Mouse (Mus musculus): ENCODE data around the gene Atoh8. TPM values are rescaled to one million over a fixed set of nuclear protein-coding genes. Genes with fewer than 3 reads are reported as not detected.

Atoh8 gene
- polyA plus RNA-seq, 1 experiment, result 34.4 TPM

- TF ChIP-seq MYOD1 (IDR thresholded peaks at IDR 0.05; ENCODE audit: control insufficient read depth, insufficient read length, low read depth), result peak; percentile 14
- no peak for TF ChIP-seq USF1 (IDR thresholded peaks at IDR 0.05; ENCODE audit: low read depth)
- Histone ChIP-seq H3K36me3 (ENCODE audit: control insufficient read depth, insufficient read depth) (no peaks in the 10 kb centered on the region), H3ac (ENCODE audit: control insufficient read depth, insufficient read length, low read depth) (no peak overlapping the region), H3K4me3 (ENCODE audit: insufficient read depth, poor library complexity, severe bottlenecking) (no peak overlapping the region), H3K79me2 (ENCODE audit: control insufficient read depth, insufficient read depth) (no peaks in the 10 kb centered on the region), H3K27me3 (ENCODE audit: control insufficient read depth, insufficient read depth, insufficient read length) (no peaks in the 10 kb centered on the region), H3K79me3 (ENCODE audit: low read depth) (no peaks in the 10 kb centered on the region)
Measured at GRCm38 (mm10) chr6:72200595-72201256, 34.7 kb downstream of the Atoh8 start.

GRCm38 (mm10) chr6:72197515-72197914 lies 37.9 kb downstream of the Atoh8 start:
- Histone ChIP-seq H3ac (ENCODE audit: control insufficient read depth, insufficient read length, low read depth) (no peak overlapping the region), H3K4me3 (ENCODE audit: insufficient read depth, poor library complexity, severe bottlenecking) (no peak overlapping the region), H3K36me3 (ENCODE audit: control insufficient read depth, insufficient read depth) (no peaks in the 10 kb centered on the region), H3K27me3 (ENCODE audit: control insufficient read depth, insufficient read depth, insufficient read length) (no peaks in the 10 kb centered on the region), H3K79me2 (ENCODE audit: control insufficient read depth, insufficient read depth) (no peaks in the 10 kb centered on the region), H3K79me3 (ENCODE audit: low read depth) (no peaks in the 10 kb centered on the region)
- TF ChIP-seq MYOG (IDR thresholded peaks at IDR 0.05; ENCODE audit: control insufficient read depth, extremely low read depth, insufficient read length) (no peak), FOSL1 (IDR thresholded peaks at IDR 0.05; ENCODE audit: insufficient read depth, low read length, poor library complexity, severe bottlenecking) (no peak), USF1 (IDR thresholded peaks at IDR 0.05; ENCODE audit: low read depth) (no peak), MYOD1 (IDR thresholded peaks at IDR 0.05; ENCODE audit: control insufficient read depth, insufficient read length, low read depth) (no peak), CTCF (IDR thresholded peaks at IDR 0.05; ENCODE audit: control insufficient read depth, insufficient read depth, insufficient read length) (no peak), CEBPB (IDR thresholded peaks at IDR 0.05; ENCODE audit: low read depth) (no peak), MAX (IDR thresholded peaks at IDR 0.05) (no peak)

- Histone ChIP-seq H3K79me3 (ENCODE audit: low read depth) (no peaks in the 10 kb centered on the region), H3K36me3 (ENCODE audit: control insufficient read depth, insufficient read depth) (no peaks in the 10 kb centered on the region), H3K27me3 (ENCODE audit: control insufficient read depth, insufficient read depth, insufficient read length) (no peaks in the 10 kb centered on the region), H3K79me2 (ENCODE audit: control insufficient read depth, insufficient read depth) (no peaks in the 10 kb centered on the region), H3ac (ENCODE audit: control insufficient read depth, insufficient read length, low read depth) (no peak overlapping the region), H3K4me3 (ENCODE audit: insufficient read depth, poor library complexity, severe bottlenecking) (no peak overlapping the region)
- TF ChIP-seq MYOD1 (IDR thresholded peaks at IDR 0.05; ENCODE audit: control insufficient read depth, insufficient read length, low read depth) (no peak), USF1 (IDR thresholded peaks at IDR 0.05; ENCODE audit: low read depth) (no peak), MAX (IDR thresholded peaks at IDR 0.05) (no peak), FOSL1 (IDR thresholded peaks at IDR 0.05; ENCODE audit: insufficient read depth, low read length, poor library complexity, severe bottlenecking) (no peak), MYOG (IDR thresholded peaks at IDR 0.05; ENCODE audit: control insufficient read depth, extremely low read depth, insufficient read length) (no peak), CEBPB (IDR thresholded peaks at IDR 0.05; ENCODE audit: low read depth) (no peak), CTCF (IDR thresholded peaks at IDR 0.05; ENCODE audit: control insufficient read depth, insufficient read depth, insufficient read length) (no peak)
Measured at GRCm38 (mm10) chr6:72196660-72197059, 38.7 kb downstream of the Atoh8 start.

DNA sequence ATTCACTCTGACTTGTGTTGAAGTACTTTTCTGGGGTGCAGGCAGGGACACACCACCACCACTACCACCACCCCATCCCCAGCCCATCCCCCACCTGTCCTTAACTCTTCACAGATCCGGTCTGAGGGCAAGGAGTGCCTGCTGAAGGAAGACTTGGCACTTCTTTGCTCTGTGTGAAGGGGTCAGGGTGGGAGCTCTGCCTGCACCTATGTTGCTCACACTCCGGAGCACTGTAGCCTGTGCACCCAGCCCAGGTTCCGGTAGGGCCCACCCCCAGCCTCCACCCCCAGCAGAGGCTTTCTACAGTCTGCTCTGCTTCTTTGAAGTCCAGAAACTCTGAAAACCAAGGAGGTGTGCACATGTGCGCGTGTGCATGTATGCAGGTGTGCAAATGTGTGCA lies 44.8 kb downstream of the Atoh8 start:
- Histone ChIP-seq H3K27me3 (ENCODE audit: control insufficient read depth, insufficient read depth, insufficient read length) (no peaks in the 10 kb centered on the region), H3K79me3 (ENCODE audit: low read depth) (no peaks in the 10 kb centered on the region), H3K4me3 (ENCODE audit: insufficient read depth, poor library complexity, severe bottlenecking) (no peak overlapping the region), H3K36me3 (ENCODE audit: control insufficient read depth, insufficient read depth) (no peaks in the 10 kb centered on the region), H3ac (ENCODE audit: control insufficient read depth, insufficient read length, low read depth) (no peak overlapping the region), H3K79me2 (ENCODE audit: control insufficient read depth, insufficient read depth) (no peaks in the 10 kb centered on the region)
- TF ChIP-seq MYOG (IDR thresholded peaks at IDR 0.05; ENCODE audit: control insufficient read depth, extremely low read depth, insufficient read length) (no peak), CEBPB (IDR thresholded peaks at IDR 0.05; ENCODE audit: low read depth) (no peak), FOSL1 (IDR thresholded peaks at IDR 0.05; ENCODE audit: insufficient read depth, low read length, poor library complexity, severe bottlenecking) (no peak), MAX (IDR thresholded peaks at IDR 0.05) (no peak), USF1 (IDR thresholded peaks at IDR 0.05; ENCODE audit: low read depth) (no peak), MYOD1 (IDR thresholded peaks at IDR 0.05; ENCODE audit: control insufficient read depth, insufficient read length, low read depth) (no peak), CTCF (IDR thresholded peaks at IDR 0.05; ENCODE audit: control insufficient read depth, insufficient read depth, insufficient read length) (no peak)

GRCm38 (mm10) chr6:72190120-72190519 lies 45.3 kb downstream of the Atoh8 start:
- Histone ChIP-seq H3K79me2 (ENCODE audit: control insufficient read depth, insufficient read depth) (no peaks in the 10 kb centered on the region), H3ac (ENCODE audit: control insufficient read depth, insufficient read length, low read depth) (no peak overlapping the region), H3K79me3 (ENCODE audit: low read depth) (no peaks in the 10 kb centered on the region), H3K4me3 (ENCODE audit: insufficient read depth, poor library complexity, severe bottlenecking) (no peak overlapping the region), H3K36me3 (ENCODE audit: control insufficient read depth, insufficient read depth) (no peaks in the 10 kb centered on the region), H3K27me3 (ENCODE audit: control insufficient read depth, insufficient read depth, insufficient read length) (no peaks in the 10 kb centered on the region)
- TF ChIP-seq MAX (IDR thresholded peaks at IDR 0.05) (no peak), CEBPB (IDR thresholded peaks at IDR 0.05; ENCODE audit: low read depth) (no peak), MYOG (IDR thresholded peaks at IDR 0.05; ENCODE audit: control insufficient read depth, extremely low read depth, insufficient read length) (no peak), MYOD1 (IDR thresholded peaks at IDR 0.05; ENCODE audit: control insufficient read depth, insufficient read length, low read depth) (no peak), CTCF (IDR thresholded peaks at IDR 0.05; ENCODE audit: control insufficient read depth, insufficient read depth, insufficient read length) (no peak), FOSL1 (IDR thresholded peaks at IDR 0.05; ENCODE audit: insufficient read depth, low read length, poor library complexity, severe bottlenecking) (no peak), USF1 (IDR thresholded peaks at IDR 0.05; ENCODE audit: low read depth) (no peak)
